Mouse (Mus musculus) kidney, adult 8-10 months (tissue): ENCODE measurements around the gene Klc3.

Experiments
- DNase-seq, 2 experiments: peaks; one replicate each; pipeline ENCODE4 v3.0.0; 2022

Gene Klc3

DNA sequence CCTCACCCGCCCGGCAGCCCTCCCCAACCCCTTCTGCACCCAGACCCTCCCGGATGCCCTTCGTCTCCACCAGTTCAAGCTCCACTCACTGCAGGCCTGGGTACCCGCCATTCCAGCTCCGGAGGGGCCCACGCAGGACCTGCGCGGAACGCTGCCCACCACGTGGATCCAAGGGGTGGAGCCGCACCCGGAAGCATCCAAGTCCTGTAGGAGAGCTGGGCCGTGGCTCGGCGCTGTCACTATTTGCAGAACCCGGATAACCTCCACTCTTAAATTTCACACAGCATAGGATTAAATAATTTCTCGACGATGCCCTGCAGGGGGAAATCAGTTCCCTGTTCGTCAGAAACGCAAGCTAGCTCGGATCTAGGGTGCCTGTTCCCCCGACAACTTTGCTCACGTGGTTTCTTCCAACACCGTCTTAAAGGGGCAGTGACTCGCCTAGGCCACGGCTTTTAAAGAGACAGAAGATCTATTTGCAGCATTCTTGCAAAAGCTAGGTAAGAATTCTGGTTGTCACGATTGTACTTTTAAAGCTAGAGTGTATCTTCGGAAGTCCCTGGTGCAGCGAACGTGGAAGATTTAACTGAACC is 44.5 kb downstream of the Klc3 start, which contains the start of the genes Cd3eap and Ppp1r13l:
Cd3eap (minus strand) TSS at position 185 of the 593 bp plus-strand sequence.
Ppp1r13l (plus strand) TSS at position 451 of the 593 bp plus-strand sequence.
- DNase-seq: peak; percentile 83 to 86

- no peak for DNase-seq
Measured at GRCm38 (mm10) chr7:19358634-19359033, 45.3 kb downstream of the Klc3 start.

GRCm38 (mm10) chr7:19357381-19358375 is 46.2 kb downstream of the Klc3 start:
- no peak for DNase-seq

GRCm38 (mm10) chr7:19356311-19356710 is 47.6 kb downstream of the Klc3 start:
- no peak for DNase-seq

GRCm38 (mm10) chr7:19354991-19355390 is 48.9 kb downstream of the Klc3 start:
- DNase-seq: no peak

DNA sequence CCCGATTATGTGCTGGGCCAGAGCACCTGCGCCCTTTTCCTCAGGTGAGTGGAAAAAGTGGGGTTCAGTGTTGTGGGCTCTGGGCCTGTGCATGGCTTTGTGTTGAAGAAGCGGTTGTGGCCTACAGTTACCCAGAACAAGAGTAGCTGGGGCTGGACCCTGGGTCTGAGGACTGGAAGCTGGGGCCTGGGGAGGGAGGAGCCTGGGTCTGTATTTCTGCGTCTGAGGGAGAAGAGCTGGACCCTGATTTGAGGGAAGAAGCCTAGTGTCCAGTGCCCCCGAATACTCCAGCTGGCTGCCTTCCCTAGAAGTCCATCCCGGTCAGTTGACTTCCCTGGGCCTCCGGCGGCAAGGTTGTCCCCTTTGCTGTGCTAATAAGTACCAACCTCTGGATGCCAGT is 53.7 kb downstream of the Klc3 start:
- DNase-seq: no peak

DNA sequence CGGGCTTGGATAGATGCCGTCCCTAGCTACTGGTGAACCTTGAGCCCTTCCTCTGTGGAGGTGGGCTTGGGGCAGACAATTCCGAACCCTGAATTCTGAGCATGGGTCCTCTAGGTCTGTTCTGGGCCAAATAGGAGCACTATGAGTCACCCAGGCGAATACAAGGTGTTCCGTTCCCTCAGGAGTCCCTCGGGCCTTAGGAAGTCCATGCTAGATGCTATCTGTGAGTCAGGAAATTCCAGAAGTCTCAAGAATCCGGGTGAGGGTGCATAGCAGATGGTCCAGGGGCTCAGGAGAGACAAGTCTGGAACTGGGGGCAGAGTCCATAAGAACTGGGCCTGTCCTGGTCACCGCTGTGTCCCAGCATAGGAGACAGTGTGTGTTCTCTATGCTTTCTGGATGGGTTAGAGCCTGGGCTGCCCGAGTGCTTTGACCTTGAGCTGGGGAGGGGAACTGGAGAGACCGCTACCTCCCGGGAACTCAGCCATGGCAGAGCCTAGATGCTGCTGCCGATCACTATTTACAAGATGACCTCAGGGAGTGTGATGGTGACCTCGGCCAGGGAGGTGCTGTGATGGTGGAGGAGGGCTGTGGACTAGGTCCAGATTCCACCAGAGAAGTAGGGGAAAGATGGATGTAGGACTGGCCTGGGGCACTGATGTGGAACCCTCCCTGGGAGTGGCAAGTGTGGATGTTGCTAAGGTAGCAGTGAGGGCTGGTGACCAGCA is 54.6 kb downstream of the Klc3 start:
- DNase-seq: no peak

DNA sequence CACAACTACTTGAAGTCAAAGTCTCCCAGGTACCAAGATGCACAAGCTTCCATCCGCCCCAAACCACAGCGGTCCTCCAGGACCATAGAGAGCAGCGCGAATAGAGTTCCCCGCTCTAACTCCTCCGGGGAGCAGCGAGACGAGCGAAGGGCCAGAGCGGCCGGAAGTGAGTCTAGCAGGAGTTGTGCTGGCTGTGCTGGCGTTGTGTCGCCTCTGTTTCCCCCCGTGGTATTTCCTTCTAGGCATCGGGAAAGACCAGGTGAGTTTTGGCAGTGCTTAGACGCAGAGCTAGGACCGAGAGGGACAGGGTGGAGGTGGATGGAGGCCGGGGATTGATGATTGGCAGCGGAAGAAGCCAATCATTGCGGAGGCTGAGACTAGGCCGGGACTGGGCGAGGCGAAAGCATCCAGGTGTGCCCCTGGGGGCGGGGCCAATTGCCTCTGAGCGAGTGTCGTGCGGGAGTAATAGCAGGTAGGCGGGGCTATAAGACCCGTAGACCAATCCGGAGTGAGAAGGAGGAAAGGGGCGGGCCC is 58.9 kb downstream of the Klc3 start:
- DNase-seq: peak; percentile 98 to 99
